Mouse (Mus musculus): ENCODE measurements at regions not wholly inside any gene's neighbourhood (a gene's known extent, or its start where the extent isn't known, plus 50 kb on each side); places are given as distances from the start of the nearest gene placed in this dataset.

GRCm38 (mm10) chr11:40397453-40398104 lies 297.4 kb downstream of the Mat2b start:
- no peaks in the 10 kb centered on the region for H3K36me3 ChIP-seq
- H3K9ac ChIP-seq: no peak overlapping the region
- peaks cover 5% of the 10 kb centered on the region for H3K4me1 ChIP-seq
- H3K27me3 ChIP-seq (replicated peaks): no peaks in the 10 kb centered on the region
- H3K27ac ChIP-seq (replicated peaks): no peak overlapping the region
- no peak overlapping the region for H3K4me2 ChIP-seq
- no peak for ATAC-seq (ENCODE audit: extremely low read depth, insufficient number of reproducible peaks, low FRiP score, low TSS enrichment)
- 76% methylated on average over 9 of the region's 9 CpGs for WGBS
- H3K9me3 ChIP-seq: no peaks in the 10 kb centered on the region
- H3K4me3 ChIP-seq: no peak overlapping the region

GRCm38 (mm10) chr11:40395331-40395730 lies 299.7 kb downstream of the Mat2b start:
- Histone ChIP-seq H3K9ac (no peak overlapping the region), H3K9me3 (no peaks in the 10 kb centered on the region), H3K4me1 (no peaks in the 10 kb centered on the region), H3K27me3 (replicated peaks) (no peaks in the 10 kb centered on the region), H3K4me3 (no peak overlapping the region), H3K27ac (replicated peaks) (no peak overlapping the region), H3K4me2 (no peak overlapping the region), H3K36me3 (no peaks in the 10 kb centered on the region)
- ATAC-seq (ENCODE audit: extremely low read depth, insufficient number of reproducible peaks, low FRiP score, low TSS enrichment): no peak
- WGBS: 64% methylated on average over 11 of the region's 11 CpGs

GRCm38 (mm10) chr11:40394864-40395266 lies 300.1 kb downstream of the Mat2b start:
- no peak overlapping the region for H3K9ac ChIP-seq
- no peak overlapping the region for H3K4me3 ChIP-seq
- no peaks in the 10 kb centered on the region for H3K36me3 ChIP-seq
- no peaks in the 10 kb centered on the region for H3K4me1 ChIP-seq
- no peaks in the 10 kb centered on the region for H3K9me3 ChIP-seq
- WGBS: 57% methylated on average over 7 of the region's 7 CpGs
- no peak overlapping the region for H3K27ac ChIP-seq (replicated peaks)
- H3K27me3 ChIP-seq (replicated peaks): no peaks in the 10 kb centered on the region
- H3K4me2 ChIP-seq: no peak overlapping the region
- no peak for ATAC-seq (ENCODE audit: extremely low read depth, insufficient number of reproducible peaks, low FRiP score, low TSS enrichment)

GRCm38 (mm10) chr11:40394283-40394758 lies 300.7 kb downstream of the Mat2b start:
- no peak overlapping the region for H3K27ac ChIP-seq (replicated peaks)
- no peaks in the 10 kb centered on the region for H3K36me3 ChIP-seq
- ATAC-seq (ENCODE audit: extremely low read depth, insufficient number of reproducible peaks, low FRiP score, low TSS enrichment): no peak
- no peak overlapping the region for H3K4me2 ChIP-seq
- H3K4me1 ChIP-seq: no peaks in the 10 kb centered on the region
- WGBS: 60% methylated on average over 4 of the region's 4 CpGs
- H3K9ac ChIP-seq: no peak overlapping the region
- H3K4me3 ChIP-seq: no peak overlapping the region
- H3K27me3 ChIP-seq (replicated peaks): no peaks in the 10 kb centered on the region
- H3K9me3 ChIP-seq: no peaks in the 10 kb centered on the region

GRCm38 (mm10) chr11:40380696-40381095 lies 314.3 kb downstream of the Mat2b start:
- no peak overlapping the region for H3K27ac ChIP-seq (replicated peaks)
- WGBS: 52% methylated on average over 3 of the region's 3 CpGs
- ATAC-seq (ENCODE audit: extremely low read depth, insufficient number of reproducible peaks, low FRiP score, low TSS enrichment): no peak
- no peak overlapping the region for H3K4me3 ChIP-seq
- no peaks in the 10 kb centered on the region for H3K27me3 ChIP-seq (replicated peaks)
- H3K36me3 ChIP-seq: no peaks in the 10 kb centered on the region
- H3K4me2 ChIP-seq: no peak overlapping the region
- H3K9me3 ChIP-seq: no peaks in the 10 kb centered on the region
- peaks cover 7% of the 10 kb centered on the region; the same call in 1 of the 2 replicates for H3K4me1 ChIP-seq
- no peak overlapping the region for H3K9ac ChIP-seq

GRCm38 (mm10) chr11:40371696-40372095 lies 323.3 kb downstream of the Mat2b start:
- H3K27me3 ChIP-seq (replicated peaks): no peaks in the 10 kb centered on the region
- H3K4me1 ChIP-seq: no peaks in the 10 kb centered on the region
- H3K4me3 ChIP-seq: no peak overlapping the region
- WGBS: 65% methylated on average over 2 of the region's 2 CpGs
- H3K9ac ChIP-seq: no peak overlapping the region
- no peaks in the 10 kb centered on the region for H3K9me3 ChIP-seq
- H3K27ac ChIP-seq (replicated peaks): no peak overlapping the region
- no peak for ATAC-seq (ENCODE audit: extremely low read depth, insufficient number of reproducible peaks, low FRiP score, low TSS enrichment)
- H3K4me2 ChIP-seq: no peak overlapping the region
- H3K36me3 ChIP-seq: no peaks in the 10 kb centered on the region

GRCm38 (mm10) chr11:40366573-40366972 lies 328.4 kb downstream of the Mat2b start:
- H3K9me3 ChIP-seq: no peaks in the 10 kb centered on the region

GRCm38 (mm10) chr11:40362530-40363185 lies 332.3 kb downstream of the Mat2b start:
- ATAC-seq (ENCODE audit: extremely low read depth, insufficient number of reproducible peaks, low FRiP score, low TSS enrichment): no peak
- Histone ChIP-seq H3K4me3 (no peak overlapping the region), H3K4me2 (no peak overlapping the region), H3K9ac (no peak overlapping the region), H3K4me1 (no peaks in the 10 kb centered on the region), H3K36me3 (no peaks in the 10 kb centered on the region), H3K9me3 (no peaks in the 10 kb centered on the region), H3K27me3 (replicated peaks) (no peaks in the 10 kb centered on the region), H3K27ac (replicated peaks) (no peak overlapping the region)
- 51% methylated on average over 2 of the region's 2 CpGs for WGBS

More at GRCm38 (mm10) chr11:40366573-40366972, 328.4 kb downstream of the Mat2b start:
- H3K36me3 ChIP-seq: no peaks in the 10 kb centered on the region
- ATAC-seq (ENCODE audit: extremely low read depth, insufficient number of reproducible peaks, low FRiP score, low TSS enrichment): no peak
- no peak overlapping the region for H3K27ac ChIP-seq (replicated peaks)
- H3K4me1 ChIP-seq: no peaks in the 10 kb centered on the region
- H3K9ac ChIP-seq: no peak overlapping the region
- no peak overlapping the region for H3K4me2 ChIP-seq
- no peaks in the 10 kb centered on the region for H3K27me3 ChIP-seq (replicated peaks)
- H3K4me3 ChIP-seq: no peak overlapping the region
